Mouse (Mus musculus) thymus, adult 2 months (tissue): ENCODE results near the gene Scarf1.

Experiments
- CTCF ChIP-seq: fragments of 200-500 bp; IDR thresholded peaks from 2 replicates; pipeline ENCODE4 v1.5.1; 2012; ENCODE audit warnings: mild to moderate bottlenecking, control low read depth, low read length, moderate library complexity, borderline replicate concordance; ENCODE audit not compliant: control insufficient read depth, poor library complexity, insufficient read depth; ENCODE audit errors: extremely low read depth
- POLR2A ChIP-seq: fragments of 200-500 bp; IDR thresholded peaks from 2 replicates; pipeline ENCODE4 v1.6.1; 2012; ENCODE audit warnings: mild to moderate bottlenecking, low read length, control low read depth, moderate library complexity; ENCODE audit not compliant: control insufficient read depth, poor library complexity, insufficient read depth; ENCODE audit errors: extremely low read depth

- TF ChIP-seq POLR2A (peak; percentile 39; the same call in 1 of the 2 replicates), CTCF (no peak)
These were observed 47.4 kb downstream of the Scarf1 start for GRCm38 (mm10) chr11:75560530-75561409.
